Mouse (Mus musculus) gastrocnemius, adult 2 months (tissue): ENCODE measurements around the gene Agrp. TPM values are rescaled to one million over a fixed set of nuclear protein-coding genes. Genes with fewer than 3 reads are reported as not detected.
A peak's percentile ranks its signal among the peaks of the same experiment; 100 is the strongest.

ENCODE experiments used
- DNase-seq: peaks from one replicate; pipeline ENCODE4 v3.0.0; 2022
- H3K27ac ChIP-seq: fragments of 200-600 bp; 2 replicates; pipeline ENCODE4 v1.8.1; 2022; ENCODE audit warnings: mild to moderate bottlenecking
- H3K4me3 ChIP-seq: fragments of 200-600 bp; 2 replicates; pipeline ENCODE4 v1.8.1; 2022; ENCODE audit warnings: mild to moderate bottlenecking, moderate library complexity
- CTCF ChIP-seq: fragments of 200-600 bp; IDR thresholded peaks from 2 replicates; pipeline ENCODE4 v1.8.1; 2022; ENCODE audit warnings: antibody characterized with exemption, mild to moderate bottlenecking, moderate library complexity
- intact Hi-C: fragments of 180-260 bp; cut with DNase I; formaldehyde crosslinking; loops from one replicate; pipeline ENCODE4 v1.15.1; 2025
- total RNA-seq, 2 experiments: library from RNA; stranded (reverse); gene quantifications; 2 replicates each; pipeline ENCODE4 v1.2.3; 2021

The Agrp gene
- total RNA-seq, 2 experiments from 2014 or later, result 0.75 TPM; not detected in 1

GRCm38 (mm10) chr8:105552824-105553223, 84.4 kb downstream of the Agrp start:
- intact Hi-C loops, result loop anchor here (1.0 kb wide), 1 partner anchor 38 kb away; no protein-coding TSS in a partner anchor
- DNase-seq, result no peak

GRCm38 (mm10) chr8:105552032-105552431, 85.2 kb downstream of the Agrp start:
- Histone ChIP-seq H3K4me3 (no peak overlapping the region), H3K27ac (peak overlapping the region; percentile 79)
- no peak for TF ChIP-seq CTCF
- intact Hi-C loops, result no loop called here
- DNase-seq, result no peak

More at GRCm38 (mm10) chr8:105552824-105553223, 84.4 kb downstream of the Agrp start:
- no peak for TF ChIP-seq CTCF
- no peak overlapping the region for H3K4me3 ChIP-seq
- H3K27ac ChIP-seq, result peak overlapping the region; percentile 79

GRCm38 (mm10) chr8:105550083-105550482, 87.1 kb downstream of the Agrp start:
- Histone ChIP-seq H3K27ac (peak overlapping the region; percentile 43), H3K4me3 (no peak overlapping the region)
- intact Hi-C loops, result no loop called here
- DNase-seq, result no peak
- no peak for TF ChIP-seq CTCF

GRCm38 (mm10) chr8:105549506-105549905, 87.7 kb downstream of the Agrp start:
- no peak for TF ChIP-seq CTCF
- intact Hi-C loops, result no loop called here
- no peak overlapping the region for H3K4me3 ChIP-seq
- H3K27ac ChIP-seq, result peak overlapping the region; percentile 43
- DNase-seq, result peak; percentile 63

- H3K4me3 ChIP-seq, result no peak overlapping the region
- intact Hi-C loops, result no loop called here
- no peak for DNase-seq
- no peak for TF ChIP-seq CTCF
- H3K27ac ChIP-seq, result peak overlapping the region; percentile 78
Measured at GRCm38 (mm10) chr8:105546384-105547350, 90.5 kb downstream of the Agrp start.

GRCm38 (mm10) chr8:105545249-105545648, 91.9 kb downstream of the Agrp start:
- intact Hi-C loops, result no loop called here
- H3K27ac ChIP-seq, result peak overlapping the region; percentile 78

GRCm38 (mm10) chr8:105544544-105545205, 92.5 kb downstream of the Agrp start:
- intact Hi-C loops, result no loop called here
- peak; percentile 57 for DNase-seq
- H3K4me3 ChIP-seq, result no peak overlapping the region
- peak overlapping the region; percentile 78 for H3K27ac ChIP-seq
- TF ChIP-seq CTCF, result no peak

More at GRCm38 (mm10) chr8:105545249-105545648, 91.9 kb downstream of the Agrp start:
- H3K4me3 ChIP-seq, result no peak overlapping the region
- DNase-seq, result peak; percentile 56
- TF ChIP-seq CTCF, result no peak

GRCm38 (mm10) chr8:105543703-105544102, 93.5 kb downstream of the Agrp start:
- Histone ChIP-seq H3K4me3 (no peak overlapping the region), H3K27ac (peak overlapping the region; percentile 78)
- intact Hi-C loops, result no loop called here
- no peak for TF ChIP-seq CTCF
- no peak for DNase-seq

- no peak overlapping the region for H3K4me3 ChIP-seq
Measured at GRCm38 (mm10) chr8:105542808-105543207, 94.4 kb downstream of the Agrp start.

GRCm38 (mm10) chr8:105542032-105542656, 95.0 kb downstream of the Agrp start:
- no peak overlapping the region; the same call in 1 of the 2 replicates for H3K27ac ChIP-seq
- no peak for DNase-seq
- no peak overlapping the region for H3K4me3 ChIP-seq
- intact Hi-C loops, result no loop called here
- TF ChIP-seq CTCF, result no peak

More at GRCm38 (mm10) chr8:105542808-105543207, 94.4 kb downstream of the Agrp start:
- DNase-seq, result no peak
- intact Hi-C loops, result no loop called here
- peak overlapping the region; percentile 78 for H3K27ac ChIP-seq
- TF ChIP-seq CTCF, result no peak

GRCm38 (mm10) chr8:105538940-105539339, 98.3 kb downstream of the Agrp start:
- no peak for TF ChIP-seq CTCF

GRCm38 (mm10) chr8:105537011-105537677, 100.0 kb downstream of the Agrp start:
- DNase-seq, result peak; percentile 94
- intact Hi-C loops, result no loop called here
- Histone ChIP-seq H3K27ac (peak overlapping the region; percentile 77), H3K4me3 (no peak overlapping the region)
- TF ChIP-seq CTCF, result no peak

More at GRCm38 (mm10) chr8:105538940-105539339, 98.3 kb downstream of the Agrp start:
- no peak for DNase-seq
- Histone ChIP-seq H3K27ac (peak overlapping the region; percentile 77; the same call in 1 of the 2 replicates), H3K4me3 (no peak overlapping the region)
- intact Hi-C loops, result no loop called here
